Mouse (Mus musculus) inflammation-experienced regulatory T-cells (primary cell): Measurements from ENCODE around the gene Cd59b. TPM values are rescaled to one million over a fixed set of nuclear protein-coding genes. Genes with fewer than 3 reads are reported as not detected.

Experiments used
- polyA plus RNA-seq, 2 experiments: library from polyadenylated mRNA; unstranded; fragments of 100-300 nt; shearing (Covaris generic); gene quantifications; one replicate each; pipeline ENCODE4 v1.2.1; 2017

Gene Cd59b
- polyA plus RNA-seq: under 1 TPM; 0.39 to 0.92 TPM

DNA sequence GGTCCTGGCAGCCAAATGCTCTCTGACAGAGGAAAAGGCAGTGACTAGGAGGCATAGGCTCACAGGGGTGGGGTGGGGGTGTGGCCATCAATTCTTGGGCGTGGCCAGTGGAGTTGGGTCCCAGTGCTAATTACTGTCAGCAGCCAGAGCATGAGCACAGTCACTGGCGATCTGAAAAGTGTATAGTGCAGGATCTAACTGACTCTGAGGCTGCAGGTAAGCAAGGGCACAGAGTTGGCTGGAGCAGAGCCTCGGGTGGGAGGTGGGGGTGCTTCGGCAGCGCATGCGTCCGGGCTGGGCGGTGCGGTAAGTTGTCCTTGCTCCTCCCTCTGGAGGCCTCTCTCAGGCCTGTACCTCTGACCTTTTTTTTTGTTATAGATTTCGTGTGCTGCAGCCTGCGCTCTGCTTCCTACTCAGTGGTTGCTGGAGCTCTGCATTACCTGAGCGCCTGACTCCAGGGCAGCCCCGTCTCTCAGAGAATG is at the start of gene Cd59b:
Gene Cd59b (plus strand): TSS at position 146 of the 482 bp plus-strand sequence.

DNA sequence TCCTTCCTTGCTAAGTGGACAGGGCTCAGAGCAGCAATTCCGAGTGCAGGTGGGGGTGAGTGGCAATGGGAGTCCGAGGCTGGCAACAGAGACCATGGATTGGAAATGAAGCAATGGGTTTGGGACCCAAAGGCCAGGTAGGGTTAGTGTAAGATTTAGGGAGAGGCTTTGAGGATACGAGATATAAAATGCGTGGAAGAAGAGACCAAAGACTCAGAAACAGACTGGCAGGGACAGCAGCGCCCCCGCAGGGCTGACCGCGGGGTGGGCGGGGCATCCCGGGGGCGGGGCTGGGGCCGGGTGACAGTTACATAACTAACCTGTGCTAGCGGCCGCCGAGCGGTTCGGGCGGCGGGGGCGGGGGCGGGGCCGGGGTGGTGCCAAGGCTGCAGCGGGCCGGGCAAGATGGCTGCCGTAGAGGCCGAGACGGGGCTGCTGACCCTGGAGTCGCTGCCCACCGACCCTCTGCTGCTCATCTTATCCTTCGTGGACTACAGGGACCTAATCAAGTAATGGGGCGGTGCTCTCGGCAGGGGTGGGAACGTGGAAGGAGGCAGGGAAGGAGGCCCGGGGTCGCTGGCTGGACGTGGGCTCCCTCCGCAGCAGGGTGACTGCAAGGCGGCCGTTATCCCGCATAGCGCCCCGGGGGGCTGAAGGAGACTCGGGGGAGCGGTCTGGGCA is 42.1 kb upstream of the Cd59b start, which contains the start of gene Fbxo3:
Gene Fbxo3 (plus strand): TSS at position 264 of the 681 bp plus-strand sequence.

GRCm38 (mm10) chr2:104028139-104028723 is 41.4 kb upstream of the Cd59b start, which contains the start of gene 4931422A03Rik:
4931422A03Rik (minus strand) TSS chr2:104028361.

GRCm38 (mm10) chr2:104065526-104065925 is 4.1 kb upstream of the Cd59b start, which contains the start of gene Gm10912:
Gm10912 (plus strand) TSS chr2:104065826.

DNA sequence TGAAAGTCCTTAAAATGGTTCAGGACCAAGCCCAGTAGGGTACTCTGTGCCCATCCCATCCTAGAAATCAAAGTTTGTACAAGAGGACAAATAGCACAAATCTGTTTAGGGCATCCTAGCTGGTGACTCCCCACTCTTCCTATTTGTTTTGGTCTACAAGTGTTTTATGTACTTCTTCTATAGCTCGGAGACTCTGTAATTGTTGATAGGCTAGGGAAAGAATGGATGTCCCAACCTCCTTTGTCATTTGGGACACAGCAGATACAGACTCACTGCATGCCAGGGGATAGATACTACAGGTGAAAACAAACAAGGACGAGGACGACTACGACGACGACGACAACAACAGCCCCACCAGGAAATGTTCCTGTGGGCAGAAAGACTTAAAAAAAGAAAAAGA is 1.2 kb upstream of the Cd59b start, which contains the start of gene Gm10799:
Gene Gm10799 (minus strand): TSS at position 101 of the 400 bp plus-strand sequence.

DNA sequence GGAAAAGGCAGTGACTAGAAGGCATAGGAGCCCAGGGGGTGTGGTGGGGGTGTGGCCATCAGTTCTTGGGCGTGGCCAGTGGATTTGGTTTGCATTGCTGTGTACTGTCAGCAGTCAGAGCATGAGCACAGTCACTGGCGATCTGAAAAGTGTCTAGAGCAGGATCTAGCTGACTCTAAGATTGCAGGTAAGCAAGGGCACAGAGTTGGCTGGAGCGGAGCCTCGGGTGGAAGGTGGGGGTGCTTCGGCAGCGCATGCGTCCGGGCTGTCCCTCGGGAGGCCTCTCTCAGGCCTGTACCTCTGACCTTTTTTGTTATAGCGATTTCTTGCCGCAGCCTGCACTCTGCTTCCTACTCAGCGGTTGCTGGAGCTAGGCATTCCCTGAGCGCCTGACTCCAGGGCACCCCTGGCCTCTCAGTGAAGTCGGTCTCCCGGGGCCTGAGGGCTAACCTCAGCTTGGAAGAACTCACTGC is 26.1 kb downstream of the Cd59b start, which contains the start of gene Cd59a:
Gene Cd59a (plus strand): TSS at position 61 of the 473 bp plus-strand sequence.

GRCm38 (mm10) chr2:104122505-104123378 is 53.1 kb downstream of the Cd59b start, which contains the start of gene A930018P22Rik:
A930018P22Rik (plus strand) TSS chr2:104122769.

Other genes starting within 250 kb of the Cd59b start
- gene Lmo2, start 111.9 kb upstream of the Cd59b start, polyA plus RNA-seq: 1 to 10 TPM; 2.6 to 5.3 TPM
- gene Fbxo3, start 42.1 kb upstream of the Cd59b start, polyA plus RNA-seq: 10 to 100 TPM; 39.4 to 50.5 TPM
- 1 to 10 TPM; 3.9 to 4.0 TPM for gene 4931422A03Rik, start 41.5 kb upstream of the Cd59b start, polyA plus RNA-seq
- gene Gm10912, start 4.0 kb upstream of the Cd59b start, polyA plus RNA-seq: under 1 TPM; 0.18 to 0.61 TPM
- gene Gm10799, start 1.3 kb upstream of the Cd59b start, polyA plus RNA-seq: not detected
- gene Cd59a, start 26.0 kb downstream of the Cd59b start, polyA plus RNA-seq: 1 to 10 TPM in 1 of 2 experiments, under 1 TPM in 1; 0.40 to 1.3 TPM
- gene A930018P22Rik, start 52.9 kb downstream of the Cd59b start, polyA plus RNA-seq: not detected